Mouse (Mus musculus) c-Kit-positive CD71-negative TER-119-negative erythroid progenitor cells, embryonic 14.5 days (primary cell): ENCODE data around the gene Tgfbrap1.

Experiments used
- DNase-seq: peaks from one replicate; pipeline ENCODE4 v3.0.0-alpha.2; 2013; ENCODE audit warnings: low read depth

Tgfbrap1 gene

DNA sequence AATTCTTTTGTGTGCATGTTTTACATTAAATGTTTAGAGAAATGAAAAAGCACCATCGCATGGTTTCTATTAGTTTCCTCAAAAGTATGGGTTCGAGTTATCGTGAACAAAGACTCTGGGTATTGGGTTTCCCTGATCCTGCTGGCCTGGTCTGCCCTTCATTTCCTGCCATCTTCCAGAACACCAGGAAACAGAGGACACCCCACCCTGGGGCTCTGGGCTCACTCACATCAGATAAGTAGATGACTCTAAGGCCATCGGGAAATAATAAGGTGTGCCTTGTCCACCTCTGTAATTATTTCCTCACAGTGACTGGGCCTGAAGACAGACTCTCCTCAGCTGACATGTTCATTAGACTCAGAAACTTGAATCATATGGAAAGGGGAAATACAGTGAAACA, 88.0 kb downstream of the Tgfbrap1 start:
- DNase-seq, result no peak

DNA sequence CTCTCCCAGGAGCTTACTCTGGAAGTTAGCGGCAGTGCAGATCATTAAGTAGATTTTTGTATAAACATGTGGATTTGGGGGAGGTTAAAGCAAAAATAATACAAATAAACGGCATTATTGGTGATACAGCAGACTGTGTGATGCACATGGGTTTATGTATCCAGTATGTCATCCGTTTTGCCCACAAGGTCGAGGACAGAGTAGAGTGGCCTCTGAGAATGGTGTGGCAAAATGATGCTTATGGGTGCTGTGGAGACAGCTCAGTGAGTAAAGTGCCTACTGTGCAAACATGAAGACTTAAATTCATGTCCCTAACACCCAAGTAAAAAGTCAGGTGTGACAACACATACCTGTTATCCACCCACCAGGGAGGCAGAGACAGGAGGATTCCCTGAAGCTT, 91.9 kb downstream of the Tgfbrap1 start:
- no peak for DNase-seq

DNA sequence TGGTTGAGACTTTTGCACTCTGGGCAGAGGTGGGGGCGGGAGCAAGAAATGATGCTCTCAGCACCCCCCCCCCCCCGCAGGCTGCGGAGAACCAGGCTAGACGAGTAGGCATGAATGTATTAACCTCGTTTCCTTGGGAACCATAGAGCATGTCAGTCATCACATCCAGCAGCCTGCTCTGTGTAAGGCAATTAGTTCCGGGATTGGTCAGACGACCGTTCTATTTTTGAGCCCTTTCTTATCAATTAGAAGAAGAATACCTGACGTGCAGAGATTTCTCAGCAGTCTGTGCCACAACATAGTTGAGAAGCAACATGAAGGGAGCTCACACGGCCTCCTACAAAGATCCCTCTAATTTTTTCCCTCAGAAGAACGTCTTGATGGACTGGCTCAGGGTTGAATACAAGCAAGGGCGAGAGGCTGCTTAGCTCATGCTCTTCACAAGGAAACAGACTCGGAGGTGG, 92.4 kb downstream of the Tgfbrap1 start:
- DNase-seq, result no peak
